Mouse (Mus musculus) kidney, embryonic 16.5 days (tissue): ENCODE measurements at regions not wholly inside any gene's neighbourhood (a gene's known extent, or its start where the extent isn't known, plus 50 kb on each side); places are given as distances from the start of the nearest gene placed in this dataset.
A peak's percentile ranks its signal among the peaks of the same experiment; 100 is the strongest.

ENCODE experiments used
- ATAC-seq: fragments of 200-750 bp; cut with Nextera tagmentation; 2 replicates; pipeline ENCODE4 v1.8.0; 2017; ENCODE audit warnings: moderate TSS enrichment; ENCODE audit not compliant: low FRiP score, low TSS enrichment
- H3K27ac ChIP-seq: fragments of 300-500 bp; sonication (generic); 2 replicates; pipeline ENCODE4 v1.5.1; 2014; ENCODE audit warnings: low read length
- H3K27me3 ChIP-seq: fragments of 300-500 bp; sonication (generic); 2 replicates; pipeline ENCODE4 v1.6.1; 2014; ENCODE audit warnings: low read length, control low read depth, mixed read lengths; ENCODE audit not compliant: insufficient read depth
- H3K36me3 ChIP-seq: fragments of 300-500 bp; sonication (generic); 2 replicates; pipeline ENCODE4 v1.6.1; 2014; ENCODE audit warnings: low read length, control low read depth, mixed read lengths; ENCODE audit not compliant: insufficient read depth
- H3K4me1 ChIP-seq: fragments of 300-500 bp; sonication (generic); 2 replicates; pipeline ENCODE4 v1.6.1; 2014; ENCODE audit warnings: low read length, control low read depth, mixed read lengths; ENCODE audit not compliant: insufficient read depth
- H3K4me2 ChIP-seq: fragments of 300-500 bp; sonication (generic); replicated peaks from 2 replicates; pipeline ENCODE4 v1.6.1; 2014; ENCODE audit warnings: low read depth, low read length
- H3K4me3 ChIP-seq: fragments of 300-500 bp; sonication (generic); 2 replicates; pipeline ENCODE4 v1.5.1; 2014; ENCODE audit warnings: mild to moderate bottlenecking, low read length
- H3K9ac ChIP-seq: fragments of 300-500 bp; sonication (generic); replicated peaks from 2 replicates; pipeline ENCODE4 v1.6.1; 2014; ENCODE audit warnings: low read length
- H3K9me3 ChIP-seq: fragments of 300-500 bp; sonication (generic); 2 replicates; pipeline ENCODE4 v1.6.1; 2016; ENCODE audit warnings: low read length, control low read depth
- WGBS: fragments of 180-500 bp; shearing (Covaris S2); extraction: QIAGEN DNeasy Blood & Tissue Kit; methylation state at CpG from one replicate; pipeline ENCODE4 v1.1.7; 2014; 5-methylcytosine and 5-hydroxymethylcytosine counted together

DNA sequence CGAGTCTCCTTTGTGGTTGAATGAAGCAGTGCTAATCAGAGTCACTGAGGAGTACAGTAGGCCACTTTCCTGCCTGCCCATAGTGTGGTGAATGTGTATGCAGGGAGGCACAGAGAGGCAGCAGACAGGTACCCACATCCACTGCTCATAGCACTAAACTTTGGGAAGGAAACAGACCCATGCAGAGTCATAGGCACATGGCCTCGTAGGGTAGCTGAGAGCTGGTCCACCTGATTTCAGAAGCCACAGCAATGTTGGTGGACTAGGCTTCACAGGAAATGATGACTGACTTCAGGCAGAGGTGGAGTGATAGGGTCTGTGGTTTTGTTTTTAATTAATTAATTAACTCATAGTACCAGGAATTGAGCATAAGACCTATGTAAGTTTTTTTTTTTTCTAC, 170.1 kb upstream of the Eef2kmt start:
- no peak overlapping the region for H3K4me3 ChIP-seq
- H3K9me3 ChIP-seq: no peaks in the 10 kb centered on the region
- no peak for ATAC-seq
- no peak overlapping the region for H3K4me2 ChIP-seq
- no peak overlapping the region for H3K9ac ChIP-seq
- no peaks in the 10 kb centered on the region for H3K4me1 ChIP-seq
- H3K27ac ChIP-seq: no peak overlapping the region
- 80% methylated on average over 2 of the region's 2 CpGs for WGBS
- H3K27me3 ChIP-seq: no peaks in the 10 kb centered on the region
- H3K36me3 ChIP-seq: no peaks in the 10 kb centered on the region

DNA sequence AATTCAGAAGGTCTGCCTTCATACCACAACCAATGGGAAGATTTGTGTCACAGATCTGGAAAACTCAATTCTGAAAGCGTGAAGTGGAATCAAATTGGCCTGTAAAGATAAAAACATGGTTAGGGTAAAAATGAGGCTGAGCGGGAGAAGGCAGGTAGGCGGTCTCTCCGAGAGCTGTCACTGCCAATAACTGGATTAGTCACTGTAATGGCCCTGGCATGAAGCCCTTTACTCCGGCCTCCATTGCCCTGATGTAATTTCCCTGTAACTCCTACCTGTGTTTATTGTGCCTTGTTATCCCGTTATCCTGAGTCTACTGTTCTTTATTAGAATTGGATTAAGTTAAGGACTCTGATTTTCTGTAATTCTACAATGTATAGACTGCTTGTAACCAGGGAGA, 166.3 kb upstream of the Eef2kmt start:
- Histone ChIP-seq H3K27ac (no peak overlapping the region), H3K4me2 (no peak overlapping the region), H3K9me3 (no peaks in the 10 kb centered on the region), H3K9ac (no peak overlapping the region), H3K4me1 (no peaks in the 10 kb centered on the region), H3K27me3 (no peaks in the 10 kb centered on the region), H3K36me3 (no peaks in the 10 kb centered on the region), H3K4me3 (no peak overlapping the region)
- no peak for ATAC-seq
- WGBS: 85% methylated on average over 6 of the region's 6 CpGs

DNA sequence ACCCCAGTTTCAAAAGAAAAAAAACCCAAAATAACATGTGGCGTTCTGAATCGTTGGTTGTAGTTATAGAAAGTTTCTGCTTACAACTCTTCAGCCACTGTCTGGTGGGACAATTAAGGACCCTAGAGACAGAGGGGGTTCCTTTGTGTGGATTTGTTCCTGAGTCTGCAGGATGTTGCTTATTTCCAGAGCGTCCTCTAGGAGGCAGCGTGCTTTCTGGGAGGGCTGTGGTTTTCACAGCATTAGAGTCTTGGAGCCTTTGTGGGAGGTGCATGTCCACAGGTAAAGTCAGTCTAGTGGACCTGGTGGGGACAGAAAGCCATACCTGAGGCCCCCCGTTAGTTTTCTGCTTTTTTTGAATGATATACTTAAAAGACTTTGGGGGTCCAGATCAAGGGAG, 165.8 kb upstream of the Eef2kmt start:
- Histone ChIP-seq H3K4me1 (no peaks in the 10 kb centered on the region), H3K27ac (no peak overlapping the region), H3K4me3 (no peak overlapping the region), H3K9me3 (no peaks in the 10 kb centered on the region), H3K36me3 (no peaks in the 10 kb centered on the region), H3K4me2 (no peak overlapping the region), H3K27me3 (no peaks in the 10 kb centered on the region), H3K9ac (no peak overlapping the region)
- 87% methylated on average over 5 of the region's 5 CpGs for WGBS
- no peak for ATAC-seq

DNA sequence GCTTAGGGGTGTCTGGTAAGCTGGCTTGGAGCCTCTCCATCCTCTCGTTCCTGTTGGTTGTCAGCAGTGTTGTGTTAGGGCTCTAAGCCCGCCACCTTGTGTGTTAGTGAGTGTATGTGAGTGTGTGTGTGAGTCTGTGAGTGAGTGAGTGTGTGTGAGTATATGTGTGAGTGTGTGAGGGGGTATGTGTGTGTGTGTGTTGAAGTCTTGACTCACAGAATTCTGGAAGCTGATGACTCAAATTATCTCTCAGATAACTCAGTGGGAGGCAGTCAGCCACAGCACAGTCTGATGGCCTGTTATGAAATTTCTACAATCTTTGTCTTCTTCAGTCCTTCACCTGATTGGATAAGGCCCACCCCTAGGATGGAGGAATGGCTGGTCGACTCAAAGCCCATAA, 163.7 kb upstream of the Eef2kmt start:
- Histone ChIP-seq H3K27ac (no peak overlapping the region), H3K4me1 (no peaks in the 10 kb centered on the region), H3K27me3 (no peaks in the 10 kb centered on the region), H3K4me3 (no peak overlapping the region), H3K36me3 (no peaks in the 10 kb centered on the region), H3K9ac (no peak overlapping the region), H3K9me3 (no peaks in the 10 kb centered on the region), H3K4me2 (no peak overlapping the region)
- 70% methylated on average over 3 of the region's 3 CpGs for WGBS
- ATAC-seq: no peak

DNA sequence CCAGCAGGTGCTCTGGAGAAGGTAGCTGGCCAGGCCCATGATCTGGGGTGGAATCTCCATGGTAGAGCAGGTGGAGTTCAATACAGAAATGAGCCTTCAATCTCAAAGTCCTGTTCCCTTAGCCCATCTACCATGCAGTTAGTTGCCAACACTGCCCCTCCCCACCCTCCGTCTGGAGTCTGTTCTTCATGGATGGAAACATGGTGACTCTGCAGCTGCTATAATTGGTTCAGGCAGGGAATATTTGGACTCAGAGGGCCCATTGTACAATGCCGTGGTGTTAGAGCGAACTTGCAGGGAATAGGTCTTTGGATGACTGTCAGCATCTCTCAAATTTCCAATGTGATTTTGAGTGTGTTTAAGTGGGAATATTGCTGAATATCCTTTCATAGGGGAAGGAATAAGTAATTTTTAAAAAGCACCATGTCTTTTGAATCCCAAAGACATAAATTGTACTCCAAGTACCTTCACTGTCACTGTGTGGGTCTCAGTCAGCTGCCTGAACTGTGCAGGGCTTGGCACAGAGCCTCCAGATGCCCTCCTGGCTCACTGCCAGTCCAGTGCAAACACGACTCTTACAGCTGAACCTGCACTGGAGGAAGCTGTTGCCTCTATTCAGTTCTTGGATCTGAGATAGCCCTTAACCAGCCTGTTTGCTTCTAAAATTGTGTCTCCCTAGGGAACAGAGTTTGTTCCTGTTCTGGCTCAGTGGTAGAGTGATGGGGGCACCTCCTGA, 162.8 kb upstream of the Eef2kmt start:
- no peaks in the 10 kb centered on the region for H3K36me3 ChIP-seq
- H3K9me3 ChIP-seq: no peaks in the 10 kb centered on the region
- H3K9ac ChIP-seq: no peak overlapping the region
- H3K4me3 ChIP-seq: no peak overlapping the region
- no peak overlapping the region for H3K27ac ChIP-seq
- no peaks in the 10 kb centered on the region for H3K27me3 ChIP-seq
- no peaks in the 10 kb centered on the region for H3K4me1 ChIP-seq
- no peak overlapping the region for H3K4me2 ChIP-seq
- WGBS: 72% methylated on average over 4 of the region's 4 CpGs
- ATAC-seq: no peak

DNA sequence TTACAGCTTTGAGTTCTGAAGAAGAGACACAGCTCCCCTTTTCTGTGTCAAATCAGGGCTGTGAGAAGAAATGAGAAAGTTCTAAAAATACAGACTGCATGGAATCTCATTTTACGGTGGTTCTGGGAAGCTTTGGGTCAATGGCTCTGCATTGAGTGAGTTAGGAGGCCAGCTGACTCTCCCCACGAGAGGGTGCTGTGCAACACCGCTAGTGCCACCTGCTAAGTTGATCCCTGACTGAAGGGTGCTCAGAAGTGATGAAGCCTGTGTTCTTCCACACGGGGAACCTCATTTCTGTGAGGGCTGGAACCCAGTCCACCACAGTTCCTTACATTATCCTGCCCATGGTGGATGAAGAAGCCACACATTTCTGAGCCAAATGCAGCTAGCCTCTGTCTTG, 159.5 kb upstream of the Eef2kmt start:
- no peak for ATAC-seq
- Histone ChIP-seq H3K27me3 (no peaks in the 10 kb centered on the region), H3K4me2 (no peak overlapping the region)

DNA sequence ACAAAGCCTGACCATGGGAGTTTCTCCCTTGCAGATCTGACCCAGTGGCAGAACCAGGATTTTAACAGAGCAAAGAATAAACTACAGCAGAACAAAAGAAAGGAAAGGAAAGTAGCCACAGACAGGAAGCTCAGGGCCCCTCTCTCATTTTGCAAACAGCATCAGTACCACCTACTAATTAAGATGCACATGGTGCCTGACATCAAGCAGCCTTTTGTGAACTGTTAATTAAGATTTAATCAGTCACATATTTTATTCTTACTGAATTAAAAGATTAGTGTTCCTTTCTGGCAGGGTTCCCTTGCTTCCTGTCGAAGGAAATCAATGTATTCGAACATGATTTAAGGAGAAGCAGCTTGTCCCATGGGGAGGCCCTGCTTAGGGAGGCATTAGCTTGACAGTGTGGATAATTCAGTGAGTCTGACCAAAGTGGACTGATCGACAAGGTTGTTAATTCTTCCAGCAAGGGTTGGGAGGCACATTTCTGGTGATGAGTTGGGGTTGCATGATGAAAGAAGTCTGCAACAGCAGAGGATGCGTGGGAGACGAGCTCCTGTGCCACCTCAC, 156.1 kb upstream of the Eef2kmt start:
- no peaks in the 10 kb centered on the region for H3K27me3 ChIP-seq
- H3K4me3 ChIP-seq: no peak overlapping the region
- H3K9ac ChIP-seq: no peak overlapping the region
- H3K4me2 ChIP-seq: no peak overlapping the region
- H3K27ac ChIP-seq: no peak overlapping the region
- no peaks in the 10 kb centered on the region for H3K36me3 ChIP-seq
- ATAC-seq: no peak
- WGBS: 52% methylated on average over 5 of the region's 5 CpGs
- H3K9me3 ChIP-seq: no peaks in the 10 kb centered on the region
- H3K4me1 ChIP-seq: no peaks in the 10 kb centered on the region

More for the DNA sequence above, 159.5 kb upstream of the Eef2kmt start:
- no peaks in the 10 kb centered on the region for H3K36me3 ChIP-seq
- H3K9me3 ChIP-seq: no peaks in the 10 kb centered on the region
- H3K27ac ChIP-seq: no peak overlapping the region
- H3K4me3 ChIP-seq: no peak overlapping the region
- H3K9ac ChIP-seq: no peak overlapping the region
- WGBS: 75% methylated on average over 4 of the region's 4 CpGs
- H3K4me1 ChIP-seq: no peaks in the 10 kb centered on the region

DNA sequence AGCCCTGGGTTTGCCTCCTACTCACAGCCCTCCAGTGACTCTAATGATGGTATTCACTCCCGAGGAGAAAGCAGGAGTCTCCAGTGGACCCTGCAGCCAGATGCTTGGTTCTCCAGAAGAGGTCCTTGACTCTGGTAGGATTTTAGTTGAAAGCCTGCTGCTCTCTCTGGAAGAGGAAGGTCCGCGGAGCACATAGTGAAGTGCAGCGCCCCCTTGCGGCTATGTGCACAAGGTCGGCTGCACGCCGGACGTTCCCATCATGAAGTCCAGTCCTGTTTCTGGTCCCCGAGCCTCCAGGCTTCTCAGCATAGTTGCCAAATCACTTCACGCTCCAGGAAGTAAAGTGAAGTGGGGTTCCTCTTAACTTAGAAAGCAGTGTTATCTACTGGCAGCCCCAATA, 150.9 kb upstream of the Eef2kmt start:
- H3K36me3 ChIP-seq: no peaks in the 10 kb centered on the region
- no peaks in the 10 kb centered on the region for H3K9me3 ChIP-seq
- 6% methylated on average over 11 of the region's 11 CpGs for WGBS
- no peak overlapping the region for H3K4me3 ChIP-seq
- H3K4me1 ChIP-seq: no peaks in the 10 kb centered on the region
- no peaks in the 10 kb centered on the region for H3K27me3 ChIP-seq
- ATAC-seq: 0 out of 2 replicates have a peak, but pooled peaks have one; percentile 54
- no peak overlapping the region for H3K4me2 ChIP-seq
- no peak overlapping the region for H3K9ac ChIP-seq
- no peak overlapping the region for H3K27ac ChIP-seq

DNA sequence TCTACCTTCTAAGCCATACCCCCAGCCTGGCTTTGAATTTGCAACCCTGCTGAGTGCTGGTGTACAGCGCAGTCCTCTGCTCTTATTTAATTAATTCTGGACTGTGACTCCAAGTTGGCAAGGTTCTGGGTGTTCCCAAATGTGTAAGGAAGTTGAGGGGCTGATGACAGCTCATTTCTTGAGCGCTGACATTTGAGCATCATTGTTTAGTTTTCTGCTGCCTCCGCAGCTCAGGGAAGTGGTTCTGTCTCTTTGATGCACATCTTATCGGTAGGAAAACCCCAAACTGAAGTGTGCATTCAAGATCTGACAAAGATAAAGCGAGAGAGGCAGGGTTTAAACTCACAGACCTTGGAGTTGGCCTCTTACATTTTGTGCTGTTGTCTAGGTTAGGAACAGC, 137.6 kb upstream of the Eef2kmt start:
- no peak overlapping the region for H3K4me3 ChIP-seq
- H3K27ac ChIP-seq: no peak overlapping the region
- H3K4me2 ChIP-seq: no peak overlapping the region
- no peaks in the 10 kb centered on the region for H3K4me1 ChIP-seq
- 79% methylated on average over 5 of the region's 5 CpGs for WGBS
- no peaks in the 10 kb centered on the region for H3K36me3 ChIP-seq
- no peak for ATAC-seq
- no peaks in the 10 kb centered on the region for H3K9me3 ChIP-seq
- H3K27me3 ChIP-seq: no peaks in the 10 kb centered on the region
- no peak overlapping the region for H3K9ac ChIP-seq

DNA sequence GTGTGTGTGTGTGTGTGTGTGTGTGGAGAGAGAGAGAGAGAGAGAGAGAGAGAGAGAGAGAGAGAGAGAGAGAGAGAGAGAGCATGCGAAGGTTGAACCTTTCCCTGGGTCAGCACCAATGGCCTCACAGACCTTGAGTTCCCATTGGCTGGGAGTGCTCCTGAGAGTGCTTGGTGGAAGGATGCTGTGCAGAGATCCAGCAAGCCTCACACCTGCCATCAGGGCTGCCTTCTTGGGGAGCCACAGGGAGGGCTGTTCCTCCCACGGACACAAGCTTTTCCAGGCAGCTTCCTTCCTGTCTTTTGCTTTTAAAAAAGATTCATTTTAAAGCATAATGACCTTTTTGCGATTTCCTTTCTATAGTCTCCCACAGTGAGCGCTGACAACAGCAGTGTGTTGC, 127.1 kb upstream of the Eef2kmt start:
- no peak overlapping the region for H3K4me3 ChIP-seq
- H3K9me3 ChIP-seq: no peaks in the 10 kb centered on the region
- H3K9ac ChIP-seq: no peak overlapping the region
- H3K4me2 ChIP-seq: no peak overlapping the region
- no peak for ATAC-seq
- 31% methylated on average over 4 of the region's 4 CpGs for WGBS
- no peaks in the 10 kb centered on the region for H3K27me3 ChIP-seq
- no peak overlapping the region for H3K27ac ChIP-seq
- no peaks in the 10 kb centered on the region for H3K36me3 ChIP-seq
- H3K4me1 ChIP-seq: no peaks in the 10 kb centered on the region; the same call in 1 of the 2 replicates
